Mouse (Mus musculus): ENCODE measurements at regions not wholly inside any gene's neighbourhood (a gene's known extent, or its start where the extent isn't known, plus 50 kb on each side); places are given as distances from the start of the nearest gene placed in this dataset.
A peak's percentile ranks its signal among the peaks of the same experiment; 100 is the strongest.

GRCm38 (mm10) chr2:79081769-79082168 lies 173.5 kb upstream of the Itga4 start:
- DNase-seq = no peak
- 81% methylated on average over 2 of the region's 2 CpGs for WGBS
- no peak overlapping the region for H3K4me3 ChIP-seq (ENCODE audit: insufficient read depth, low read depth, low read length)
- H3K27me3 ChIP-seq (replicated peaks; ENCODE audit: control insufficient read depth, insufficient read depth, low read length) = no peaks in the 10 kb centered on the region
- no peaks in the 10 kb centered on the region for H3K36me3 ChIP-seq (ENCODE audit: control insufficient read depth, insufficient read depth, low read length)
- no peak overlapping the region; the same call in 1 of the 2 replicates for H3K27ac ChIP-seq (ENCODE audit: insufficient read depth, low read depth, low read length)
- TF ChIP-seq POLR2A (IDR thresholded peaks at IDR 0.05; ENCODE audit: low read depth, low read length) (no peak), CTCF (conservative IDR thresholded peaks at IDR 0.05; ENCODE audit: insufficient read depth, insufficient read length, low read depth, low read length) (no peak)
- H3K4me1 ChIP-seq (ENCODE audit: control insufficient read depth, insufficient read depth, low read length) = no peaks in the 10 kb centered on the region

- H3K4me1 ChIP-seq (ENCODE audit: control insufficient read depth, insufficient read depth, low read length) = 0 out of 2 replicates have a peak, but pooled peaks cover 2% of the 10 kb centered on the region
- DNase-seq = no peak
- no peak overlapping the region for H3K4me3 ChIP-seq (ENCODE audit: insufficient read depth, low read depth, low read length)
- WGBS = 95% methylated on average over 4 of the region's 4 CpGs
- no peaks in the 10 kb centered on the region for H3K36me3 ChIP-seq (ENCODE audit: control insufficient read depth, insufficient read depth, low read length)
- H3K27me3 ChIP-seq (replicated peaks; ENCODE audit: control insufficient read depth, insufficient read depth, low read length) = no peaks in the 10 kb centered on the region
- TF ChIP-seq POLR2A (IDR thresholded peaks at IDR 0.05; ENCODE audit: low read depth, low read length) = no peak
- TF ChIP-seq CTCF (conservative IDR thresholded peaks at IDR 0.05; ENCODE audit: insufficient read depth, insufficient read length, low read depth, low read length) = no peak
- no peak overlapping the region for H3K27ac ChIP-seq (ENCODE audit: insufficient read depth, low read depth, low read length)
Measured at GRCm38 (mm10) chr2:79086280-79086679, 168.9 kb upstream of the Itga4 start.

GRCm38 (mm10) chr2:79086857-79087578 lies 168.2 kb upstream of the Itga4 start:
- Histone ChIP-seq H3K4me3 (ENCODE audit: insufficient read depth, low read depth, low read length) (no peak overlapping the region), H3K27ac (ENCODE audit: insufficient read depth, low read depth, low read length) (no peak overlapping the region), H3K27me3 (replicated peaks; ENCODE audit: control insufficient read depth, insufficient read depth, low read length) (no peaks in the 10 kb centered on the region), H3K4me1 (ENCODE audit: control insufficient read depth, insufficient read depth, low read length) (0 out of 2 replicates have a peak, but pooled peaks cover 2% of the 10 kb centered on the region), H3K36me3 (ENCODE audit: control insufficient read depth, insufficient read depth, low read length) (no peaks in the 10 kb centered on the region)
- no peak for DNase-seq
- 25% methylated on average over 9 of the region's 9 CpGs for WGBS
- TF ChIP-seq POLR2A (IDR thresholded peaks at IDR 0.05; ENCODE audit: low read depth, low read length) = no peak
- TF ChIP-seq CTCF (conservative IDR thresholded peaks at IDR 0.05; ENCODE audit: insufficient read depth, insufficient read length, low read depth, low read length) = no peak

DNA sequence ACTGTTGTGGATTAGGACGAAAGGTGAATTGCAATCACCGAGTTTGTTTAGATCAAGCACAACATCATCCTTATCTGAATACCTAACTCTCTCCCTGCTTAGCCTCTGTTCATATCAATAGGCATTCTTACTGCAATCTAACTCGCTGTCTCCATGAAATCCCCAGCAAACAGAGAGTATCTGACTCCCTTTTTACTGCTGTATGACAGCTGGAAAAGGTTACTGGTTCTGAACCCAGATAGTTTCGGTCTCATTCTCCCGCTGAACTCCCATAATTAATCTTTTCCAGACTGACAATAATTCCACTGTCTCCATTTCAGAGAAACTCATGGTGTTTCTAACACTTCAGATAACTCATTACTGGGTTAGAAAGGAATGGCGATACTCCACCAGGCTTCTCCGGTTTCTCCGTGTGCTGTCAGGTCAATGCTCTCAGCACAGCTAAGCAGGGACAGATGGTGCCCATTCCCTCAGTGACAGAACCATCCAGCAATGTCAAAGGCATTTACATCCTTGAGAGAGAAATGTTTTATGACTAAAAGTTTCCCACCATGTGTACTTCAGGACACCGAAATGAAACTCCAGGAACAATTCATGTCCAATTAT lies 167.5 kb upstream of the Itga4 start:
- DNase-seq = peak; percentile 15
- 24% methylated on average over 9 of the region's 9 CpGs for WGBS

DNA sequence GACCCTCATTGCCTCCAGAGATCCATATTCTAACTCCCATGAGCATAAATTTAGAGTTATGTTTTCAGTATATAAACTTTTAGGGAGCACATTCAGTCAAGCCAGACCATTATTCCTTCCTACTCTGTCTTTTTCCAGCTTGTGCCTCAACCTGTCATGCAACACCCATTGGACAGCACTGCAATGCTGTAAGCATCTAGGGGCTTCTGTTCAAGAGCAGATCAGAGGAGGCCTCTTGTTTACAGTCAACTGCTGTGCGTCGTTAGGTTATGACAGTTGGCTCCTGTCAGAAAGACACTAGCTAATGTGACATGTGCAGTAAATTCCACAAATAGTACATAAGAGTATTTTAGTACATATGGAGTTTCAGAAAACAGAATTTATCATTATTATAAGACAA lies 165.0 kb upstream of the Itga4 start:
- TF ChIP-seq POLR2A (IDR thresholded peaks at IDR 0.05; ENCODE audit: low read depth, low read length) (no peak), CTCF (conservative IDR thresholded peaks at IDR 0.05; ENCODE audit: insufficient read depth, insufficient read length, low read depth, low read length) (no peak)
- Histone ChIP-seq H3K4me1 (ENCODE audit: control insufficient read depth, insufficient read depth, low read length) (0 out of 2 replicates have a peak, but pooled peaks cover 2% of the 10 kb centered on the region), H3K27me3 (replicated peaks; ENCODE audit: control insufficient read depth, insufficient read depth, low read length) (no peaks in the 10 kb centered on the region), H3K4me3 (ENCODE audit: insufficient read depth, low read depth, low read length) (no peak overlapping the region), H3K36me3 (ENCODE audit: control insufficient read depth, insufficient read depth, low read length) (no peaks in the 10 kb centered on the region), H3K27ac (ENCODE audit: insufficient read depth, low read depth, low read length) (no peak overlapping the region)
- no peak for DNase-seq
- WGBS = 90% methylated on average over 2 of the region's 2 CpGs

More for the DNA sequence above, 167.5 kb upstream of the Itga4 start:
- Histone ChIP-seq H3K27ac (ENCODE audit: insufficient read depth, low read depth, low read length) (no peak overlapping the region), H3K27me3 (replicated peaks; ENCODE audit: control insufficient read depth, insufficient read depth, low read length) (no peaks in the 10 kb centered on the region), H3K4me1 (ENCODE audit: control insufficient read depth, insufficient read depth, low read length) (0 out of 2 replicates have a peak, but pooled peaks cover 2% of the 10 kb centered on the region), H3K36me3 (ENCODE audit: control insufficient read depth, insufficient read depth, low read length) (no peaks in the 10 kb centered on the region), H3K4me3 (ENCODE audit: insufficient read depth, low read depth, low read length) (peak overlapping the region; percentile 16; the same call in 1 of the 2 replicates)
- no peak for TF ChIP-seq CTCF (conservative IDR thresholded peaks at IDR 0.05; ENCODE audit: insufficient read depth, insufficient read length, low read depth, low read length)
- TF ChIP-seq POLR2A (IDR thresholded peaks at IDR 0.05; ENCODE audit: low read depth, low read length) = no peak

- DNase-seq = no peak
- TF ChIP-seq CTCF (conservative IDR thresholded peaks at IDR 0.05; ENCODE audit: insufficient read depth, insufficient read length, low read depth, low read length) (no peak), POLR2A (IDR thresholded peaks at IDR 0.05; ENCODE audit: low read depth, low read length) (no peak)
Measured at GRCm38 (mm10) chr2:79094298-79094697, 160.9 kb upstream of the Itga4 start.

DNA sequence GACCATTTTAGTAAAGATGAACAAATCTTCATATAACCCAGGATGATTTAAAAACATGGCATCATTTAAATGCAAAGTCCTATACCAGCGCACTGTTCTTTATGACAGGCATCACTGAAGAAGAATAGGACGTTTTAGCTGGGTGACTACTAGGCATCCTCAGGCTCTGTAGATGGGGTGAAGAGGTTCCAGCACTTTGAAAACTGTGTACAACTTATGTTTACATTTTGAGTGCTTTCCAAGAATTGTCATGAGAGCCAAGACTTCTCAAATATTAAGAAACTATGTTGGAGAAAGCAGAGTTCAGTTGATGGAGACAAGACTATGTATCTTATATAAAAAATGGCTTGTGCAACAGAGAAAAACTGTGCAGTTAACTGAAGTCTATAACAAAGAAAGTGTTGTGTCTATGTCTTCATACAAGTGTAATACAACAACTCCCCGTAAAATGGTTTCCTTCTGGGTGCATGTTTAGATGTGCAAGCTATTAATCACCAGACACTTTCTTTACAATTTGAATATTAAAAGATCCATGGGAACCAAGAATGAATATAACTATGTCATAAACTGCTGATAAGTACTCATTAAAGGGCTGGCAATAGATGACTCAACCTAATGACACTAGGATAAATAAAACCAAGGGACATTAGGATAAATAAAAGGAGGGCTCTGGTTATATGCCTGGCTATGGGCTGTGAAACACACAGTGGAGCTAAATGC lies 158.5 kb upstream of the Itga4 start:
- TF ChIP-seq CTCF (conservative IDR thresholded peaks at IDR 0.05; ENCODE audit: insufficient read depth, insufficient read length, low read depth, low read length) = no peak
- Histone ChIP-seq H3K4me1 (ENCODE audit: control insufficient read depth, insufficient read depth, low read length) (no peaks in the 10 kb centered on the region), H3K27ac (ENCODE audit: insufficient read depth, low read depth, low read length) (no peak overlapping the region), H3K4me3 (ENCODE audit: insufficient read depth, low read depth, low read length) (no peak overlapping the region), H3K27me3 (replicated peaks; ENCODE audit: control insufficient read depth, insufficient read depth, low read length) (no peaks in the 10 kb centered on the region; the same call in 1 of the 2 replicates), H3K36me3 (ENCODE audit: control insufficient read depth, insufficient read depth, low read length) (no peaks in the 10 kb centered on the region)
- no peak for DNase-seq
- WGBS = 86% methylated on average over 3 of the region's 3 CpGs

More at GRCm38 (mm10) chr2:79094298-79094697, 160.9 kb upstream of the Itga4 start:
- Histone ChIP-seq H3K36me3 (ENCODE audit: control insufficient read depth, insufficient read depth, low read length) (no peaks in the 10 kb centered on the region), H3K27me3 (replicated peaks; ENCODE audit: control insufficient read depth, insufficient read depth, low read length) (no peaks in the 10 kb centered on the region; the same call in 1 of the 2 replicates), H3K4me1 (ENCODE audit: control insufficient read depth, insufficient read depth, low read length) (no peaks in the 10 kb centered on the region), H3K4me3 (ENCODE audit: insufficient read depth, low read depth, low read length) (no peak overlapping the region), H3K27ac (ENCODE audit: insufficient read depth, low read depth, low read length) (no peak overlapping the region)
- WGBS = 18% methylated on average over 1 of the region's 1 CpGs

Data from kidney, adult 2 months (tissue).